Mouse (Mus musculus) retina, embryonic 14.5 days (tissue): ENCODE results near the gene Syt2.

Experiments used
- DNase-seq: peaks from one replicate; pipeline ENCODE4 v3.0.0-alpha.2; 2015; ENCODE audit warnings: low spot score

The Syt2 gene

GRCm38 (mm10) chr1:134646261-134646962, at the start of gene Syt2:
Gene Syt2 (plus strand): TSS chr1:134646677.
- DNase-seq, result peak; percentile 68

GRCm38 (mm10) chr1:134597339-134598054, 49.0 kb upstream of the Syt2 start:
- DNase-seq, result no peak

GRCm38 (mm10) chr1:134604086-134604485, 42.4 kb upstream of the Syt2 start:
- DNase-seq, result peak; percentile 16

GRCm38 (mm10) chr1:134605670-134606069, 40.8 kb upstream of the Syt2 start:
- no peak for DNase-seq

- no peak for DNase-seq
Measured at GRCm38 (mm10) chr1:134606381-134606780, 40.1 kb upstream of the Syt2 start.

GRCm38 (mm10) chr1:134607279-134607678, 39.2 kb upstream of the Syt2 start:
- DNase-seq, result no peak

GRCm38 (mm10) chr1:134609172-134609571, 37.3 kb upstream of the Syt2 start:
- no peak for DNase-seq

GRCm38 (mm10) chr1:134614554-134614953, 31.9 kb upstream of the Syt2 start:
- no peak for DNase-seq

GRCm38 (mm10) chr1:134614988-134615387, 31.5 kb upstream of the Syt2 start:
- DNase-seq, result no peak

GRCm38 (mm10) chr1:134617656-134618055, 28.8 kb upstream of the Syt2 start:
- DNase-seq, result no peak

- DNase-seq, result no peak
Measured at GRCm38 (mm10) chr1:134625325-134625724, 21.2 kb upstream of the Syt2 start.

- no peak for DNase-seq
Measured at GRCm38 (mm10) chr1:134629455-134629854, 17.0 kb upstream of the Syt2 start.

- DNase-seq, result no peak
Measured at GRCm38 (mm10) chr1:134634296-134634695, 12.2 kb upstream of the Syt2 start.

GRCm38 (mm10) chr1:134636245-134636644, 10.2 kb upstream of the Syt2 start:
- DNase-seq, result no peak

- peak; percentile 54 for DNase-seq
Measured at GRCm38 (mm10) chr1:134636684-134637083, 9.8 kb upstream of the Syt2 start.

- no peak for DNase-seq
Measured at GRCm38 (mm10) chr1:134638041-134638440, 8.4 kb upstream of the Syt2 start.

- DNase-seq, result peak; percentile 71
Measured at GRCm38 (mm10) chr1:134638522-134638921, 8.0 kb upstream of the Syt2 start.

GRCm38 (mm10) chr1:134639460-134639859, 7.0 kb upstream of the Syt2 start:
- no peak for DNase-seq

- peak; percentile 62 for DNase-seq
Measured at GRCm38 (mm10) chr1:134641507-134641906, 5.0 kb upstream of the Syt2 start.

GRCm38 (mm10) chr1:134643702-134644101, 2.8 kb upstream of the Syt2 start:
- DNase-seq, result no peak

- DNase-seq, result no peak
Measured at GRCm38 (mm10) chr1:134645408-134646200, 873 bp upstream of the Syt2 start.

GRCm38 (mm10) chr1:134646963-134647282, 446 bp downstream of the Syt2 start:
- no peak for DNase-seq

GRCm38 (mm10) chr1:134647591-134647990, 1.1 kb downstream of the Syt2 start:
- no peak for DNase-seq
